Mouse (Mus musculus) ES-Bruce4 (cell line): ENCODE results near the gene Efna1. TPM values are rescaled to one million over a fixed set of nuclear protein-coding genes. Genes with fewer than 3 reads are reported as not detected.

Experiments
- H3K27ac ChIP-seq: 2 replicates; pipeline ENCODE4 v1.5.1; 2012; ENCODE audit warnings: low read length, inconsistent platforms; ENCODE audit not compliant: insufficient read depth
- H3K27me3 ChIP-seq: 2 replicates; pipeline ENCODE4 v1.6.1; 2012; ENCODE audit warnings: mild to moderate bottlenecking, low read length, inconsistent platforms; ENCODE audit not compliant: control insufficient read depth, poor library complexity, insufficient read depth, severe bottlenecking
- H3K36me3 ChIP-seq: 2 replicates; pipeline ENCODE4 v1.6.1; 2012; ENCODE audit warnings: inconsistent platforms, mild to moderate bottlenecking, low read length, moderate library complexity; ENCODE audit not compliant: control insufficient read depth, poor library complexity, insufficient read depth, severe bottlenecking
- H3K4me1 ChIP-seq: one replicate; pipeline ENCODE4 v1.8.1; 2011; ENCODE audit warnings: low read length; ENCODE audit not compliant: control insufficient read depth, insufficient read depth
- H3K4me3 ChIP-seq: 2 replicates; pipeline ENCODE4 v1.5.1; 2011; ENCODE audit warnings: low read depth, mild to moderate bottlenecking, low read length
- H3K9ac ChIP-seq: 2 replicates; pipeline ENCODE4 v1.6.1; 2012; ENCODE audit warnings: low read depth, mild to moderate bottlenecking, inconsistent platforms; ENCODE audit not compliant: poor library complexity, severe bottlenecking
- H3K9me3 ChIP-seq: replicated peaks from 2 replicates; pipeline ENCODE4 v1.6.1; 2012; ENCODE audit warnings: mild to moderate bottlenecking, low read length, inconsistent platforms; ENCODE audit not compliant: control insufficient read depth, poor library complexity, insufficient read depth, severe bottlenecking
- CTCF ChIP-seq: IDR thresholded peaks from one replicate; pipeline ENCODE4 v1.8.1; 2011; ENCODE audit warnings: low read depth, low read length
- EP300 ChIP-seq: IDR thresholded peaks from 2 replicates; pipeline ENCODE4 v1.6.1; 2011; ENCODE audit warnings: low read depth, low read length; ENCODE audit not compliant: insufficient read depth
- POLR2A ChIP-seq: IDR thresholded peaks from one replicate; pipeline ENCODE4 v1.8.1; 2011; ENCODE audit warnings: low read length; ENCODE audit not compliant: insufficient read depth
- polyA plus RNA-seq: library from polyadenylated mRNA; stranded (reverse); fragments of >200 nt; gene quantifications from 2 replicates; pipeline ENCODE4 v1.2.4, GENCODE M21; 2011; ENCODE audit warnings: low read depth; ENCODE audit not compliant: missing spikeins, insufficient read depth, insufficient read length

Gene Efna1
- polyA plus RNA-seq, 1 experiment, result 8.3 TPM

GRCm38 (mm10) chr3:89245688-89246171 lies 35.2 kb downstream of the Efna1 start, which contains the start of gene Krtcap2:
TSS of gene Krtcap2 (plus strand) at chr3:89245966.
- Histone ChIP-seq H3K9me3 (no peaks in the 10 kb centered on the region), H3K36me3 (peaks cover 2% of the 10 kb centered on the region; the same call in 1 of the 2 replicates), H3K27ac (peak within 1 kb of the TSS; percentile 37), H3K27me3 (no peaks in the 10 kb centered on the region), H3K4me1 (peaks cover 2% of the 10 kb centered on the region), H3K4me3 (peak within 1 kb of the TSS; percentile 92), H3K9ac (peak within 1 kb of the TSS; percentile 84)
- TF ChIP-seq POLR2A, result no peak
- TF ChIP-seq EP300, result no peak
- TF ChIP-seq CTCF, result no peak

- peak overlapping the region; percentile 36 for H3K9ac ChIP-seq
- peaks cover 2% of the 10 kb centered on the region for H3K4me1 ChIP-seq
- H3K4me3 ChIP-seq, result peak overlapping the region; percentile 64
- H3K27me3 ChIP-seq, result no peaks in the 10 kb centered on the region
- H3K27ac ChIP-seq, result no peak overlapping the region
- no peak for TF ChIP-seq POLR2A
- no peak for TF ChIP-seq EP300
- no peaks in the 10 kb centered on the region for H3K9me3 ChIP-seq
- H3K36me3 ChIP-seq, result peaks cover 2% of the 10 kb centered on the region; the same call in 1 of the 2 replicates
Measured at GRCm38 (mm10) chr3:89244982-89245687, 35.8 kb downstream of the Efna1 start.

- H3K9me3 ChIP-seq, result no peaks in the 10 kb centered on the region
- peaks cover 2% of the 10 kb centered on the region for H3K4me1 ChIP-seq
- H3K27ac ChIP-seq, result no peak overlapping the region
- H3K4me3 ChIP-seq, result peak overlapping the region; percentile 57
- peak overlapping the region; percentile 36 for H3K9ac ChIP-seq
- no peaks in the 10 kb centered on the region for H3K27me3 ChIP-seq
- H3K36me3 ChIP-seq, result peaks cover 2% of the 10 kb centered on the region; the same call in 1 of the 2 replicates
- TF ChIP-seq POLR2A (no peak), CTCF (no peak), EP300 (no peak)
Measured at GRCm38 (mm10) chr3:89244158-89244981, 36.6 kb downstream of the Efna1 start.

- Histone ChIP-seq H3K9ac (peak overlapping the region; percentile 17; the same call in 1 of the 2 replicates), H3K9me3 (no peaks in the 10 kb centered on the region), H3K4me1 (peaks cover 2% of the 10 kb centered on the region), H3K36me3 (no peaks in the 10 kb centered on the region; the same call in 1 of the 2 replicates), H3K4me3 (peak overlapping the region; percentile 21; the same call in 1 of the 2 replicates), H3K27ac (no peak overlapping the region), H3K27me3 (no peaks in the 10 kb centered on the region)
- no peak for TF ChIP-seq EP300
- no peak for TF ChIP-seq CTCF
- TF ChIP-seq POLR2A, result no peak
Measured at GRCm38 (mm10) chr3:89243609-89244008, 37.3 kb downstream of the Efna1 start.

- Histone ChIP-seq H3K27me3 (no peaks in the 10 kb centered on the region), H3K36me3 (no peaks in the 10 kb centered on the region; the same call in 1 of the 2 replicates), H3K27ac (no peak overlapping the region), H3K9me3 (no peaks in the 10 kb centered on the region), H3K9ac (no peak overlapping the region), H3K4me1 (peaks cover 2% of the 10 kb centered on the region), H3K4me3 (no peak overlapping the region)
- TF ChIP-seq POLR2A (no peak), CTCF (no peak), EP300 (no peak)
Measured at GRCm38 (mm10) chr3:89242331-89242895, 38.5 kb downstream of the Efna1 start.

- no peak overlapping the region for H3K9ac ChIP-seq
- no peak overlapping the region for H3K27ac ChIP-seq
- TF ChIP-seq CTCF, result no peak
- no peak for TF ChIP-seq EP300
- no peak for TF ChIP-seq POLR2A
- no peaks in the 10 kb centered on the region for H3K27me3 ChIP-seq
- no peak overlapping the region for H3K4me3 ChIP-seq
- H3K9me3 ChIP-seq, result no peaks in the 10 kb centered on the region
- no peaks in the 10 kb centered on the region; the same call in 1 of the 2 replicates for H3K36me3 ChIP-seq
- H3K4me1 ChIP-seq, result no peaks in the 10 kb centered on the region
Measured at GRCm38 (mm10) chr3:89238494-89238893, 42.4 kb downstream of the Efna1 start.
